Mouse (Mus musculus): ENCODE measurements at regions not wholly inside any gene's neighbourhood (a gene's known extent, or its start where the extent isn't known, plus 50 kb on each side); places are given as distances from the start of the nearest gene placed in this dataset.
A peak's percentile ranks its signal among the peaks of the same experiment; 100 is the strongest.

DNA sequence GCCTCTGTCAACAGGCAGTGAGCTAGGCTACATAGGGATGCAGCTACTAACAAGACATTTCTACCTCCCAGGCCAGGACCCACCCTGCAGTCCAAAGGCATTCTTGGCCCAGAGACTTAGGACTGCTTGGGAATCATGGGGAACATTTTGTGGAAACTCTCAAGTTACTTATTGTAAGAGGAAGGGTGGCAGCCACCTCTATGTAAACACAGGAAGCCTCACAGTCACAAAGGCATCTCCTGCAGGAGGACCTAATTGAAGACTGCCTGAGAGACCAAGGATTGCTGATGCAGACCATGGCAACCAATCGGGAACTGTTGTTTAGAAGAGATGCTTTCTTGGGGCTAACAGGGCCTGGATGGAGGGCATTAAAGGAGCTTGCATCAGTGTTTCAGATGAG lies 224.0 kb upstream of the Btg1 start:
- Histone ChIP-seq H3K4me2 (ENCODE audit: low read depth, low read length) (no peak overlapping the region), H3K27ac (ENCODE audit: low read length) (no peak overlapping the region), H3K9ac (ENCODE audit: low read depth, low read length) (no peak overlapping the region), H3K27me3 (replicated peaks; ENCODE audit: control insufficient read depth, insufficient read depth, low read length) (no peaks in the 10 kb centered on the region), H3K36me3 (ENCODE audit: control insufficient read depth, insufficient read depth, low read length) (no peaks in the 10 kb centered on the region), H3K4me3 (ENCODE audit: low read length) (no peak overlapping the region), H3K4me1 (ENCODE audit: control insufficient read depth, insufficient read depth, low read length) (no peaks in the 10 kb centered on the region), H3K9me3 (ENCODE audit: control insufficient read depth, low read length) (no peaks in the 10 kb centered on the region)
- 76% methylated on average over 1 of the region's 1 CpGs for WGBS
- ATAC-seq: no peak

DNA sequence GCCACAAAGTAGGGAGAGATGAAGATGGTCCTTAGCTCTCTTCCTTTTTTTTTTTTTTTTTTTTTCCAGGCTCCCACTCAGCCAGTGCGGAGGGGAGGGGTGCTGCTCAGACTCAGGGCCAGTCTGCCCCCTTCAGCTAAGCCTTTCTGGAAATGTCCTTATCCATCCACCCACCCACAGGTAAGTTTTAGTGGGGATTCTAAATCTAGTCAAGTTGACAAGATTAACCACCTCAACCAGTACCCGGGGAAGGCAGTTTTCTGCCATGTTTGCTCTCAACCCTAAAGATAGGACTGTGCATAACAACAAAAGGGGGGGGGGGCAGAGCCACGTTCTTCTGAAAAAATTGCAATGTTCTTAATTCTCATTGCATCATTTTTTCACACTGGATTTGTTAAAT lies 222.6 kb upstream of the Btg1 start:
- ATAC-seq: no peak
- WGBS: 89% methylated on average over 3 of the region's 3 CpGs
- H3K36me3 ChIP-seq (ENCODE audit: control insufficient read depth, insufficient read depth, low read length): no peaks in the 10 kb centered on the region
- H3K9me3 ChIP-seq (ENCODE audit: control insufficient read depth, low read length): no peaks in the 10 kb centered on the region
- H3K4me3 ChIP-seq (ENCODE audit: low read length): no peak overlapping the region
- H3K9ac ChIP-seq (ENCODE audit: low read depth, low read length): no peak overlapping the region
- no peak overlapping the region for H3K27ac ChIP-seq (ENCODE audit: low read length)
- no peaks in the 10 kb centered on the region for H3K4me1 ChIP-seq (ENCODE audit: control insufficient read depth, insufficient read depth, low read length)
- H3K27me3 ChIP-seq (replicated peaks; ENCODE audit: control insufficient read depth, insufficient read depth, low read length): no peaks in the 10 kb centered on the region
- no peak overlapping the region for H3K4me2 ChIP-seq (ENCODE audit: low read depth, low read length)

DNA sequence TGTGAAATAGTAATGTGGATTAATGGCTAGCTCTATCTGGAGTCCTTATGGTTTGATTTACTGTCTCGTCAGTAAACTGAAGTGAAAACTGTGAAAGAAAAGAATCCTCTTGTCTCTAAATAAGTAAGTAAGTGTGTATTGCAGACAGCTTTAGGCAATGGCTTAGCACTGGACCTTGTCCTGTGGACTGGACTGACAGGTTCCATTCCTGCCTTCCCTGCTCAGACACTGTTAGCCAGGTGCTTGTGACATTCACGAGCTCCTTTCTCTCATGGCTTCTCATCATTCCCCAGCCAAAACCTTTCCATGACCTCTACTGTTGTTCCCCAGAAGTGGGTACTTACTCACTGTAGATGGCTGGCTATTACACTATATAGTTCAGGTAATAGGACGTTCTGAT lies 221.8 kb upstream of the Btg1 start:
- H3K9me3 ChIP-seq (ENCODE audit: control insufficient read depth, low read length): no peaks in the 10 kb centered on the region

DNA sequence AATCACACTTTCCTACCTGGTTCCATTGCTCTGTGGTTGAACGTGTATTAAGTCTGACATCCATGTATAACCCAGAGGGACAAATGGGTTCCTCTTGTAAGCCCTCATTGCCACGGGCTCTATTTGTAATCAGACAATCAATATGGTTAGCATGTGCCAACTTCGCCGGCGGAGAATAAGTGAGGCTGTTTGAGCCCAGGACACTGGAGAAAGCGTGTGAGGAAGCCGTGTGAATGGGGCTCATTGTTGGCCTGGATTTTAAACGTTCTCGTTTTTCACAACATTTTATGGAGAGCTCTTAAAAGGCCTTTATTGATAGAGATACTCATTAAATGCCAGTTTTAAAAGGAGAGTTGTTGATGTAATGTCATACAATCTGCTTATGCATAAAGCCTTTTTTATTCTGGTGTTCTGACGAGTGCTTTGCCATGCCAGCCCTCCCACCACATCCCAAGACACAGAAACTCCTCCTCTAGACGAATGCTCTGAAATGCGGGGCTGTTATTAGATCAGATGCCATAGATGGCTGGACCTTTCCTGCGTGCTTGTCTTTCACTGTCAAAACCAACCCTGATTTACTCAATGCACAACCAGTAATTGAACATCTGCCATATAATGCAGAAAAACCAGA lies 218.8 kb upstream of the Btg1 start:
- 75% methylated on average over 13 of the region's 13 CpGs for WGBS
- H3K27ac ChIP-seq (ENCODE audit: low read length): no peak overlapping the region

More for the DNA sequence above, 221.8 kb upstream of the Btg1 start:
- Histone ChIP-seq H3K27ac (ENCODE audit: low read length) (no peak overlapping the region), H3K27me3 (replicated peaks; ENCODE audit: control insufficient read depth, insufficient read depth, low read length) (no peaks in the 10 kb centered on the region), H3K9ac (ENCODE audit: low read depth, low read length) (no peak overlapping the region), H3K4me1 (ENCODE audit: control insufficient read depth, insufficient read depth, low read length) (peaks cover 3% of the 10 kb centered on the region; the same call in 1 of the 2 replicates), H3K4me3 (ENCODE audit: low read length) (no peak overlapping the region), H3K36me3 (ENCODE audit: control insufficient read depth, insufficient read depth, low read length) (no peaks in the 10 kb centered on the region), H3K4me2 (ENCODE audit: low read depth, low read length) (no peak overlapping the region)
- WGBS: 55% methylated on average over 3 of the region's 3 CpGs
- peak; percentile 90 for ATAC-seq

DNA sequence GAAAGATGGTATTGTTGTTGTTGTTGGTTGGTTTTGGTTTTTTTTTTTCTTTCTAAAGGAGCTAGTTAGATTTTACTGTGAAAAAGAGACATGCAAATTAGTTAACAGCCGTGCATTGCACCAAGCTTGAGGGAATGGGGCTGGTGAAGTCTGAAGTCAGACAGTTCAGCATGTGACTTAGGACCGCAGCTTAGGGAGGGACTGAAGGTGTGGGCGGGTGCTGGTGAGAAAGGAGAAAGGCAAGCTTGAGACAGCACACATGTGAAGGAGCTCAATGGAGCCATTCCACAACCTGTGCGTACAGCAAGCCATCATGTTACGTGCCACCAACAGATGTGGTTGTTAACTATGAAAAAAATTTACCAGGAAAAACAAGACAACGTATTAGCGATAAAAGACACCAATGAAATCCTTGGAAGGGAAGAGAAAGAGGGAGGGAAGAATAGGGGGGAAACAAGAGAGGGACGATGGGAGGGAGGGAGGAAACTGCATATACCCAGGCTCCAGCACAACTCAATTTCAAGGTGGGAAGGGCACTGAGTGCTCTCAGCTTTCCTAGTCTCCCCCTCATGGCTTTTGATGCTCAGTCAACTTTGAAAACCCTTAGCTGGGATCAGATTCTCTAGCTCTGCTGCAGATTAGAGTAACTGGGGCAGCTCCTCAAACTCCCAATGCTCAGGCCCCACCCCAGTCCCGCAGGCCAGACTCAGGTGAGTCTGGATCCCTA lies 218.1 kb upstream of the Btg1 start:
- H3K4me3 ChIP-seq (ENCODE audit: low read length): no peak overlapping the region
- no peak overlapping the region for H3K4me2 ChIP-seq (ENCODE audit: low read depth, low read length)
- H3K36me3 ChIP-seq (ENCODE audit: control insufficient read depth, insufficient read depth, low read length): no peaks in the 10 kb centered on the region
- no peak overlapping the region for H3K27ac ChIP-seq (ENCODE audit: low read length)
- H3K4me1 ChIP-seq (ENCODE audit: control insufficient read depth, insufficient read depth, low read length): peaks cover 3% of the 10 kb centered on the region; the same call in 1 of the 2 replicates
- 77% methylated on average over 9 of the region's 9 CpGs for WGBS
- no peaks in the 10 kb centered on the region for H3K9me3 ChIP-seq (ENCODE audit: control insufficient read depth, low read length)
- no peak overlapping the region for H3K9ac ChIP-seq (ENCODE audit: low read depth, low read length)
- no peaks in the 10 kb centered on the region for H3K27me3 ChIP-seq (replicated peaks; ENCODE audit: control insufficient read depth, insufficient read depth, low read length)
- ATAC-seq: no peak

More for the DNA sequence above, 218.8 kb upstream of the Btg1 start:
- H3K4me1 ChIP-seq (ENCODE audit: control insufficient read depth, insufficient read depth, low read length): peaks cover 3% of the 10 kb centered on the region; the same call in 1 of the 2 replicates
- no peaks in the 10 kb centered on the region for H3K36me3 ChIP-seq (ENCODE audit: control insufficient read depth, insufficient read depth, low read length)
- H3K9ac ChIP-seq (ENCODE audit: low read depth, low read length): no peak overlapping the region
- no peak overlapping the region for H3K4me2 ChIP-seq (ENCODE audit: low read depth, low read length)
- no peak overlapping the region for H3K4me3 ChIP-seq (ENCODE audit: low read length)
- no peak for ATAC-seq
- H3K27me3 ChIP-seq (replicated peaks; ENCODE audit: control insufficient read depth, insufficient read depth, low read length): no peaks in the 10 kb centered on the region
- H3K9me3 ChIP-seq (ENCODE audit: control insufficient read depth, low read length): no peaks in the 10 kb centered on the region

DNA sequence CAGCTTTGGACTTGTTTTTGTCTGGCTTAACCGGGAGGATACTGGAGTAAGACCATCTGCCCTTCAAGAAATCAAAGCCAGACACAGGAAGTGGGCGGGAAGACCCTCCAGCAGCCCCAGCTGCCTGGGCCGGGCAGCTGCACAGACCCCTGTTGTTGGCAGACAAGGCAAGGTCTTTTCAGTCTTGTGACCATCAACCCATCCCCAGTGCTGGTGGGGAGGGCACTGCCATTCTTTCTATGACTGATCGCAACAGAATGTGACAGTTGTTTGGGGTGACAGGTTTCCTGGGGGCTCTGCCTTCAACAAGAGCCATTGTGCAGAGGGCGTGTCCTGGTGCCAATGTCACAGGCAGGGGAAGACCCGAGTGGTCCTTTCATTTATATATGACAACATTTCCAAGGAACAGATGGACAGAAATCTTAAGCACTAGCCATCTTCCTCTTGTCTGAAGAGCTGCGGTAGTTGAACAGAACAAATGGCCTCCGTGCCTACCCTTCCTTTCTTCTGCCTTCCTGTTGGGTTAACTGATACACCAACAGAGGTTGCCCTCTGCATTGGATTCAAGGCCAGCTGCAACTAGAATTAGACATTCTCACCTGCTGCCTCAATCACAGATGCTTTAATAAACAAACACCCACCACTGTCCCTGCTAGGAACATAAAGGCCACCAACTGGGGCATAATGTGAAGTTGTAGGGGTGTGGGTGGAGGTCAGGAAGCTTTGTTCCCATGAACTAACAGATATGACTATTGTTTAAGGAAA lies 217.0 kb upstream of the Btg1 start:
- Histone ChIP-seq H3K27me3 (replicated peaks; ENCODE audit: control insufficient read depth, insufficient read depth, low read length) (no peaks in the 10 kb centered on the region), H3K4me3 (ENCODE audit: low read length) (no peak overlapping the region), H3K27ac (ENCODE audit: low read length) (no peak overlapping the region), H3K4me1 (ENCODE audit: control insufficient read depth, insufficient read depth, low read length) (peaks cover 3% of the 10 kb centered on the region; the same call in 1 of the 2 replicates), H3K9me3 (ENCODE audit: control insufficient read depth, low read length) (no peaks in the 10 kb centered on the region), H3K9ac (ENCODE audit: low read depth, low read length) (no peak overlapping the region), H3K4me2 (ENCODE audit: low read depth, low read length) (no peak overlapping the region), H3K36me3 (ENCODE audit: control insufficient read depth, insufficient read depth, low read length) (no peaks in the 10 kb centered on the region)
- peak; percentile 51; the same call in 1 of the 2 replicates for ATAC-seq
- WGBS: 68% methylated on average over 8 of the region's 8 CpGs

DNA sequence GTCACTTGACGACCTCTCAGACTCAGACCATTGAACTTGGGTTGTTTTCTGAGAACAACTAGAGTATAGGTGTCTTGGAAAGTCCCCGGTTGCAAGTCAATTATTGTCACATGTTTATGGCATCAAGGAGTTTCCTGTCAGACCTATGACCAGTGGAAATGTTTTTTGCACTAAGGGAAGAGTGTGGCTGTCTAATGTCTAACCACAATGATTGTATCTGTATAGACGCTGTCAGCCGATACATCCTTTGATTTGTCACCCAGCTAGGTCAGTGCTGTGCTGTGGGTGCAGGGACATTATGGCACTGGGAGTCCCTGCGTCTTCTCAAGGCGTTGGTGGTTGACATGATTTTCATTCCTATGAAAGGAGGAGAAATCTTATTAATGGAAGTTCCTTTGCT lies 216.0 kb upstream of the Btg1 start:
- Histone ChIP-seq H3K27me3 (replicated peaks; ENCODE audit: control insufficient read depth, insufficient read depth, low read length) (no peaks in the 10 kb centered on the region), H3K27ac (ENCODE audit: low read length) (no peak overlapping the region), H3K4me1 (ENCODE audit: control insufficient read depth, insufficient read depth, low read length) (peaks cover 3% of the 10 kb centered on the region; the same call in 1 of the 2 replicates), H3K4me3 (ENCODE audit: low read length) (no peak overlapping the region), H3K9me3 (ENCODE audit: control insufficient read depth, low read length) (no peaks in the 10 kb centered on the region), H3K36me3 (ENCODE audit: control insufficient read depth, insufficient read depth, low read length) (no peaks in the 10 kb centered on the region), H3K9ac (ENCODE audit: low read depth, low read length) (no peak overlapping the region), H3K4me2 (ENCODE audit: low read depth, low read length) (no peak overlapping the region)
- no peak for ATAC-seq
- 78% methylated on average over 6 of the region's 6 CpGs for WGBS

DNA sequence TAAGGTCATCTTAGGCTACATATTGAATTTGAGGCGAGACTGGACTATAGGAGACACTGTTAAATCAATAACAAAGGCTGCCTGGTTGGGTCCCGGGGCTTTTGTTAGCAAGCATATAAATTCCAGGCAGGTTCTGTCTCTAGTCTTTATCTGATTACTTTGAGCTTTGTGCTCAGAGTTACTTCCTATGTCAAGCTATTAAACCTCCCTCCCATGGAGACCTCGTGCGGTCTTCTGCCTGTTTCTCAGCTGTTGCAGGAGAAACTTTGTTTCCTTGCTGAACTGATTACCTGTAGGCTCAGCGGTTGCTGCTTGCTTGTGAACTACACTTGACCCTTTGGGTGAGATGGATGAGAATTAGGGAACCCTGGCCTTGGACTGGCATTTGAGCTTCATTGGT lies 210.5 kb upstream of the Btg1 start:
- no peak overlapping the region for H3K9ac ChIP-seq (ENCODE audit: low read depth, low read length)
- 47% methylated on average over 5 of the region's 5 CpGs for WGBS

DNA sequence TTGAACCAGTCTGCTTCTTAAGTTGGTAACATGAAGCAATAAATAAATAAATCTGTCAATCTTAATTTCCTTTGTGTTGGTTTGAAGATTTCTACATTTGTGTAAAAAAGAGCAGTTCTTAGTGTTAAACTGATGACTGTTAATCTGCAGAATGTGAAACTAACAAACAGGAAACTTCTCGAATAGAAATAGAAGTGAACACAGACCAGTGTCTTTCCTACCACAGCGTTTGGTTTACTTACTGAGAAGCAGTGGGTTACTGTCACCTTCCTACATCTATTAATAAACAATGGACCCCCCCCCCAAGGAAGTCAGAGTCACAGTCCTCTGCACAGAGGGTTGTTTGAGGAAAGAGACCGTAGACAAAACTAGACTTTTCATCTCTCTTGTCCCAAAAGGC lies 209.0 kb upstream of the Btg1 start:
- Histone ChIP-seq H3K4me2 (ENCODE audit: low read depth, low read length) (no peak overlapping the region), H3K9ac (ENCODE audit: low read depth, low read length) (no peak overlapping the region), H3K4me1 (ENCODE audit: control insufficient read depth, insufficient read depth, low read length) (no peaks in the 10 kb centered on the region), H3K4me3 (ENCODE audit: low read length) (no peak overlapping the region), H3K27ac (ENCODE audit: low read length) (no peak overlapping the region), H3K27me3 (replicated peaks; ENCODE audit: control insufficient read depth, insufficient read depth, low read length) (no peaks in the 10 kb centered on the region), H3K36me3 (ENCODE audit: control insufficient read depth, insufficient read depth, low read length) (no peaks in the 10 kb centered on the region), H3K9me3 (ENCODE audit: control insufficient read depth, low read length) (no peaks in the 10 kb centered on the region)
- no peak for ATAC-seq
- WGBS: 56% methylated on average over 3 of the region's 3 CpGs

More for the DNA sequence above, 210.5 kb upstream of the Btg1 start:
- Histone ChIP-seq H3K27me3 (replicated peaks; ENCODE audit: control insufficient read depth, insufficient read depth, low read length) (no peaks in the 10 kb centered on the region), H3K4me1 (ENCODE audit: control insufficient read depth, insufficient read depth, low read length) (no peaks in the 10 kb centered on the region), H3K9me3 (ENCODE audit: control insufficient read depth, low read length) (no peaks in the 10 kb centered on the region), H3K27ac (ENCODE audit: low read length) (no peak overlapping the region), H3K36me3 (ENCODE audit: control insufficient read depth, insufficient read depth, low read length) (no peaks in the 10 kb centered on the region), H3K4me3 (ENCODE audit: low read length) (no peak overlapping the region), H3K4me2 (ENCODE audit: low read depth, low read length) (no peak overlapping the region)
- ATAC-seq: no peak; the same call in 1 of the 2 replicates

All from intestine, embryonic 16.5 days (tissue).